Mouse (Mus musculus): ENCODE results near the gene Pnmal1. TPM values are rescaled to one million over a fixed set of nuclear protein-coding genes. Genes with fewer than 3 reads are reported as not detected.

Gene Pnmal1
- total RNA-seq (2014; rRNA removed; ENCODE audit: low replicate concordance): 0.08 TPM in 1 of 2 replicates, not detected in the other
- 0.04 TPM in 2 replicates for polyA plus RNA-seq (2015; fragmentation: Nextera tagmentation; extraction: Ambion mirVana)

DNA sequence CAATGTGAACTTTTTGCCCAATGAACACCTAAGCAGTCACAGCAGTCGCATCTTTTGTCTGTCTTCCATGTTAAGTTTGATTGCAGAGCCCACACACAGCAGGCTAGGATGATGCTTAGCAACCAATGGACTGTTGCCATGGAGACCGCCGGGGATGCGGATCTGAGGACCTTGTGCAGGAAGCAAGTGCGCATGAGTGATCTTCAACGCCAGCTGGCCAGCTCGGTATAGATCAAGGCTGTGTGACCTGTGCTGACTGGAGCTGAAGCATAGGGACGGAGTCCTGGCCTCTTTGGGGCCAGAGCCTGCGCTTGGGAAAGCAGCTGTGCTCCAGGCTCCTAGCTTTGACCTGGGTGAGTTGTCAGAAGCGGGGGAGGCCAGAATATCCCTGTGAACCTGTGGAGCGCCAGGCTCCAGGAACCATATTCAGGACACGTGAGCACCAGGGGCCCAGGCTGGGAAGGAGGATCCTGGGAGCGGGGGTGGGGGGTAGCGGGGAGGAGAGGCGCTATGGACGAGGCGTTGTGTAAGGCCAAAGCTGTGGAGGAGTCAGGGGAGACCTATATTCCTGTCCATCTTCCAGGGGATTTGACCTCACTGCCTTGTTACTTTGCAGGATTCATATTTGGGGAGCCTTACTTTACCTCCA lies at the start of gene Pnmal1:
Gene Pnmal1, plus strand, starts transcription at position 141 of the 649 bp plus-strand sequence.
- Histone ChIP-seq H3K36me3 (replicated peaks; ENCODE audit: control insufficient read depth, insufficient read depth, low read length) (no peaks in the 10 kb centered on the region), H3K27me3 (ENCODE audit: control insufficient read depth, insufficient read depth, low read length) (0 out of 2 replicates have a peak, but pooled peaks cover 9% of the 10 kb centered on the region), H3K9ac (replicated peaks; ENCODE audit: low read depth, low read length) (no peak within 1 kb of the TSS), H3K4me3 (ENCODE audit: low read depth, low read length) (no peak within 1 kb of the TSS), H3K9me3 (replicated peaks; ENCODE audit: control insufficient read depth, low read length) (no peaks in the 10 kb centered on the region), H3K4me2 (ENCODE audit: low read depth, low read length) (no peak within 1 kb of the TSS), H3K27ac (ENCODE audit: low read depth) (no peak within 1 kb of the TSS), H3K4me1 (ENCODE audit: control insufficient read depth, insufficient read depth) (no peaks in the 10 kb centered on the region)
- DNase-seq (ENCODE audit: low spot score): no peak
- WGBS: 31% methylated on average over 17 of the region's 17 CpGs
- ATAC-seq (ENCODE audit: insufficient read depth, low read depth): no peak
- TF ChIP-seq CTCF (IDR thresholded peaks at IDR 0.05; ENCODE audit: low read depth) (no peak), EP300 (IDR thresholded peaks at IDR 0.05; ENCODE audit: low read depth) (no peak)

DNA sequence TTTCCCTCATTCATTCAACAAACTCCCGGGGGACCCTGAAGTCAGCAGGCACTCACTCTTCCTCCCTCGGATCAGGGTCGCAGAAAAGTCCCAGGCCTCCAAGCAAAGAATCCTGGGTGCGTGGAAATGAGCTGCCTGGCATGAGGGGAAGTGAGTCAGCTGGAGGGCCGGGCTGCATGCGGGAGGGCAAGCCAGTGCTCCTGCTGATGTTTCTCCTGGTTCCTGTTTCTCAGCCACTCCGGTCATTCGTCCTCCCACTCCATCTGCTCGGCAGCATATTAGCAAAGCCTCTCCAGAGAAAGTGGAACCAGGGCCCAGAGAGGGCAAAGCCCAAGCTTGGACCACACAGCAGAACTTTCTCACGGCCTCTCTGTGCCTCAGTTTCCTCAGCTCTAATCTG lies 49.6 kb upstream of the Pnmal1 start:
- Histone ChIP-seq H3K36me3 (replicated peaks; ENCODE audit: control insufficient read depth, insufficient read depth, low read length) (peaks cover 8% of the 10 kb centered on the region), H3K4me3 (ENCODE audit: low read depth, low read length) (no peak overlapping the region), H3K27ac (ENCODE audit: low read depth) (no peak overlapping the region), H3K27me3 (ENCODE audit: control insufficient read depth, insufficient read depth, low read length) (peaks cover 12% of the 10 kb centered on the region), H3K9ac (replicated peaks; ENCODE audit: low read depth, low read length) (no peak overlapping the region), H3K9me3 (replicated peaks; ENCODE audit: control insufficient read depth, low read length) (no peaks in the 10 kb centered on the region), H3K4me1 (ENCODE audit: control insufficient read depth, insufficient read depth) (peaks cover 15% of the 10 kb centered on the region), H3K4me2 (ENCODE audit: low read depth, low read length) (no peak overlapping the region)
- TF ChIP-seq EP300 (IDR thresholded peaks at IDR 0.05; ENCODE audit: low read depth) (no peak), CTCF (IDR thresholded peaks at IDR 0.05; ENCODE audit: low read depth) (no peak)
- DNase-seq (ENCODE audit: low spot score): no peak
- WGBS: 44% methylated on average over 10 of the region's 10 CpGs
- no peak for ATAC-seq (ENCODE audit: insufficient read depth, low read depth)

DNA sequence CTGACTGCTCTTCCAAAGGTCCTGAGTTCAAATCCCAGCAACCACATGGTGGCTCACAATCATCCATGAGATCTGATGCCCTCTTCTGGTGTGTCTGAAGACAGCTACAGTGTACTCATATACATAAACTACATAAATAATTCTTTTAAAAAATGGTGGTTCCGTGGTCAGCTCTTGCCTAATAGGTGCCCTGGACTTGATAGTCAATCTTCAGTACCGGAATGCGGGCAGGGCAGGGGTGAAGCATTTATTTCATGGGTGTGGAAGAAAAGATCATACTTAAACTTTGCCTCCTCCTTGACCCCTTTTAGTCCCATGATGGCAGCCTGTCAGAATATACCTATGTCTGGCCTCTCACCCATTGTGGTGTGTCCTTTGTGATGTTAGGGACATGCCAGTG lies 47.6 kb upstream of the Pnmal1 start:
- H3K4me2 ChIP-seq (ENCODE audit: low read depth, low read length): no peak overlapping the region
- H3K27me3 ChIP-seq (ENCODE audit: control insufficient read depth, insufficient read depth, low read length): peaks cover 12% of the 10 kb centered on the region
- ATAC-seq (ENCODE audit: insufficient read depth, low read depth) (no peak), DNase-seq (ENCODE audit: low spot score) (no peak)
- 90% methylated on average over 3 of the region's 3 CpGs for WGBS
- H3K4me3 ChIP-seq (ENCODE audit: low read depth, low read length): no peak overlapping the region
- H3K36me3 ChIP-seq (replicated peaks; ENCODE audit: control insufficient read depth, insufficient read depth, low read length): peaks cover 28% of the 10 kb centered on the region
- no peak overlapping the region for H3K9ac ChIP-seq (replicated peaks; ENCODE audit: low read depth, low read length)
- no peaks in the 10 kb centered on the region for H3K9me3 ChIP-seq (replicated peaks; ENCODE audit: control insufficient read depth, low read length)
- H3K27ac ChIP-seq (ENCODE audit: low read depth): no peak overlapping the region
- peaks cover 20% of the 10 kb centered on the region for H3K4me1 ChIP-seq (ENCODE audit: control insufficient read depth, insufficient read depth)
- TF ChIP-seq EP300 (IDR thresholded peaks at IDR 0.05; ENCODE audit: low read depth) (no peak), CTCF (IDR thresholded peaks at IDR 0.05; ENCODE audit: low read depth) (no peak)

DNA sequence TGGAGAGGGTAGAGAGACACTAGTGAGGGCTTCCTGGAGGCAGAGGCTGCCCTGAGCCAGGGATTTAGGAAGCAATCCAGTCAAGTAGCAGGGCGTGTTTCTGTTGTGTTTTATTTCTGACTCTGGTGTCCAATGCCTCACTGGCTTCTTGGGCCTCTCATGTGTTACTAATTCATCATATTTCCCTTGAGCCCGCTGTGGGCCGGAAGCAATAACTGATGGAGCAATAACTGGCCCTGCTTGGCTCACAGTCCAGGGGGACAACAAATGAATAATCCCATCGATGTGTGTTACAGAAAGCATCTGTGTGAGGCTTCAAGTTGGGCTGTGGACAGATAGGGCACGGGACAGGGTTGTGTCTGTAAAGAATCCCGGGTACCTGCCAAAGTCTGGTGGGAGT lies 47.1 kb upstream of the Pnmal1 start:
- H3K27me3 ChIP-seq (ENCODE audit: control insufficient read depth, insufficient read depth, low read length): peaks cover 12% of the 10 kb centered on the region; the same call in 1 of the 2 replicates
- H3K4me2 ChIP-seq (ENCODE audit: low read depth, low read length): no peak overlapping the region
- TF ChIP-seq CTCF (IDR thresholded peaks at IDR 0.05; ENCODE audit: low read depth): no peak
- no peak for TF ChIP-seq EP300 (IDR thresholded peaks at IDR 0.05; ENCODE audit: low read depth)
- no peak overlapping the region for H3K4me3 ChIP-seq (ENCODE audit: low read depth, low read length)
- ATAC-seq (ENCODE audit: insufficient read depth, low read depth) (no peak), DNase-seq (ENCODE audit: low spot score) (no peak)
- peaks cover 33% of the 10 kb centered on the region for H3K36me3 ChIP-seq (replicated peaks; ENCODE audit: control insufficient read depth, insufficient read depth, low read length)
- no peak overlapping the region for H3K27ac ChIP-seq (ENCODE audit: low read depth)
- peaks cover 19% of the 10 kb centered on the region for H3K4me1 ChIP-seq (ENCODE audit: control insufficient read depth, insufficient read depth)
- H3K9ac ChIP-seq (replicated peaks; ENCODE audit: low read depth, low read length): no peak overlapping the region
- H3K9me3 ChIP-seq (replicated peaks; ENCODE audit: control insufficient read depth, low read length): no peaks in the 10 kb centered on the region
- 80% methylated on average over 6 of the region's 6 CpGs for WGBS

DNA sequence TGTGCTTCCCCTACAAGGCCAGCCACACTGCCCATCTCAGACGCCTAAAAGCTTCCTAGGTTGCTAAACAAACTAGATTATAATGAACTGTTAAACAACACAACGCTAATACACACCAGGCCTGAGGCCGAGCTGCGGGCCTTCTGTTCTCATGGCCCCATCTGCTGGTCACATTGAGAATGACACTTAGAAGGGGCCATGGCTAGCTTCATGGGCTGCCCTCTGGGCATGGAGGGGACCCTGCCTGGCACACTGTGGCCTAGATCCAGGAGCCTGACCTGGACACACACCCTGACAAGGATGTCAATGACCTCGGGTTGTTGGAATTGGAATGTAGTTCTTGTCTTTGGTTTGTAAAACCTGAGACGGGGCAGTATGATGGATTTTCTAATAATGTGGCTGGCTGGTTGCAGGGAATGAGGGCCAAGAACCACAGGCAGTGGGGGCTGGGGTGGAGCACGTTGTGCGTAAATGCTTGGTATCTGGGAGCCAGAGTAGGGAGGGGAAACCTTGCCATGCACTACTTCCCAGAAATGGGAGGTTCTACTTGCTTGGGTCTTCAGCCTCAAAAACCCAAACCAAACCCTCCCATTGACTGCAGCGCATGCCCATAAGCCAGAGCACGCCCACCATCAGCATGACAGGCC lies 45.5 kb upstream of the Pnmal1 start:
- Histone ChIP-seq H3K27me3 (ENCODE audit: control insufficient read depth, insufficient read depth, low read length) (0 out of 2 replicates have a peak, but pooled peaks cover 8% of the 10 kb centered on the region), H3K9me3 (replicated peaks; ENCODE audit: control insufficient read depth, low read length) (no peaks in the 10 kb centered on the region), H3K4me1 (ENCODE audit: control insufficient read depth, insufficient read depth) (peaks cover 8% of the 10 kb centered on the region; the same call in 1 of the 2 replicates), H3K27ac (ENCODE audit: low read depth) (no peak overlapping the region), H3K4me3 (ENCODE audit: low read depth, low read length) (no peak overlapping the region), H3K9ac (replicated peaks; ENCODE audit: low read depth, low read length) (no peak overlapping the region), H3K36me3 (replicated peaks; ENCODE audit: control insufficient read depth, insufficient read depth, low read length) (peaks cover 48% of the 10 kb centered on the region), H3K4me2 (ENCODE audit: low read depth, low read length) (no peak overlapping the region)
- peak; percentile 91 for TF ChIP-seq CTCF (IDR thresholded peaks at IDR 0.05; ENCODE audit: low read depth)
- no peak for TF ChIP-seq EP300 (IDR thresholded peaks at IDR 0.05; ENCODE audit: low read depth)
- peak; percentile 66 for DNase-seq (ENCODE audit: low spot score)
- 31% methylated on average over 10 of the region's 10 CpGs for WGBS
- ATAC-seq (ENCODE audit: insufficient read depth, low read depth): peak; percentile 67

Measured in heart, postnatal 0 days (tissue).